Mouse (Mus musculus) hindbrain, embryonic 16.5 days (tissue): ENCODE measurements around the gene Susd6. TPM values are rescaled to one million over a fixed set of nuclear protein-coding genes. Genes with fewer than 3 reads are reported as not detected.

Experiments
- ATAC-seq: fragments of 200-750 bp; cut with Nextera tagmentation; 2 replicates; pipeline ENCODE4 v1.8.0; 2017; ENCODE audit warnings: moderate TSS enrichment, moderate library complexity
- H3K27ac ChIP-seq: fragments of 300-500 bp; sonication (generic); 2 replicates; pipeline ENCODE4 v1.5.1; 2014; ENCODE audit warnings: low read depth, mild to moderate bottlenecking, control low read depth, low read length, moderate library complexity
- H3K27me3 ChIP-seq: fragments of 300-500 bp; sonication (generic); replicated peaks from 2 replicates; pipeline ENCODE4 v1.6.1; 2014; ENCODE audit warnings: low read length; ENCODE audit not compliant: control insufficient read depth, insufficient read depth
- H3K36me3 ChIP-seq: fragments of 300-500 bp; sonication (generic); 2 replicates; pipeline ENCODE4 v1.6.1; 2014; ENCODE audit warnings: mild to moderate bottlenecking, low read length, moderate library complexity, mixed read lengths; ENCODE audit not compliant: control insufficient read depth, insufficient read depth
- H3K4me1 ChIP-seq: fragments of 300-500 bp; sonication (generic); 2 replicates; pipeline ENCODE4 v1.6.1; 2014; ENCODE audit warnings: low read depth, low read length; ENCODE audit not compliant: control insufficient read depth, insufficient read depth
- H3K4me2 ChIP-seq: fragments of 300-500 bp; sonication (generic); 2 replicates; pipeline ENCODE4 v1.6.1; 2014; ENCODE audit warnings: mild to moderate bottlenecking, low read length, control low read depth, moderate library complexity
- H3K4me3 ChIP-seq: fragments of 300-500 bp; sonication (generic); 2 replicates; pipeline ENCODE4 v1.5.1; 2014; ENCODE audit warnings: mild to moderate bottlenecking, low read length, control low read depth, moderate library complexity
- H3K9ac ChIP-seq: fragments of 300-500 bp; sonication (generic); 2 replicates; pipeline ENCODE4 v1.6.1; 2014; ENCODE audit warnings: low read depth, mild to moderate bottlenecking, control low read depth, low read length, moderate library complexity
- H3K9me3 ChIP-seq: fragments of 300-500 bp; sonication (generic); 2 replicates; pipeline ENCODE4 v1.6.1; 2014; ENCODE audit warnings: mild to moderate bottlenecking, low read length, moderate library complexity; ENCODE audit not compliant: control insufficient read depth
- WGBS: fragments of 180-500 bp; shearing (Covaris S2); extraction: QIAGEN DNeasy Blood & Tissue Kit; methylation state at CpG from one replicate; pipeline ENCODE4 v1.1.7; 2014; 5-methylcytosine and 5-hydroxymethylcytosine counted together
- polyA plus RNA-seq: library from polyadenylated mRNA; unstranded; fragments of >200 nt; fragmentation: Nextera tagmentation; extraction: Ambion mirVana; gene quantifications from 2 replicates; pipeline ENCODE4 v1.2.1, GENCODE M21; 2015

Susd6 gene
- polyA plus RNA-seq, 1 experiment from 2014 or later = 9.9 TPM

GRCm38 (mm10) chr12:80852001-80852400 lies 61.7 kb downstream of the Susd6 start:
- Histone ChIP-seq H3K4me3 (no peak overlapping the region), H3K9me3 (no peaks in the 10 kb centered on the region)
- 94% methylated on average over 1 of the region's 1 CpGs for WGBS

GRCm38 (mm10) chr12:80853737-80854136 lies 63.4 kb downstream of the Susd6 start:
- Histone ChIP-seq H3K36me3 (no peaks in the 10 kb centered on the region), H3K4me3 (no peak overlapping the region), H3K4me2 (no peak overlapping the region), H3K9me3 (no peaks in the 10 kb centered on the region), H3K4me1 (peaks cover 5% of the 10 kb centered on the region), H3K27me3 (no peaks in the 10 kb centered on the region), H3K9ac (no peak overlapping the region), H3K27ac (peak overlapping the region; percentile 44; the same call in 1 of the 2 replicates)
- WGBS = 49% methylated on average over 3 of the region's 3 CpGs
- ATAC-seq = no peak

More at GRCm38 (mm10) chr12:80852001-80852400, 61.7 kb downstream of the Susd6 start:
- Histone ChIP-seq H3K4me2 (no peak overlapping the region), H3K36me3 (no peaks in the 10 kb centered on the region), H3K27me3 (no peaks in the 10 kb centered on the region), H3K27ac (no peak overlapping the region), H3K4me1 (peaks cover 2% of the 10 kb centered on the region), H3K9ac (no peak overlapping the region)
- ATAC-seq = no peak

GRCm38 (mm10) chr12:80854671-80855070 lies 64.4 kb downstream of the Susd6 start:
- Histone ChIP-seq H3K36me3 (no peaks in the 10 kb centered on the region), H3K9me3 (no peaks in the 10 kb centered on the region), H3K9ac (no peak overlapping the region), H3K27ac (no peak overlapping the region), H3K4me3 (no peak overlapping the region), H3K27me3 (no peaks in the 10 kb centered on the region), H3K4me1 (peaks cover 5% of the 10 kb centered on the region), H3K4me2 (no peak overlapping the region)
- 97% methylated on average over 4 of the region's 4 CpGs for WGBS
- ATAC-seq = no peak

GRCm38 (mm10) chr12:80855100-80855499 lies 64.8 kb downstream of the Susd6 start:
- Histone ChIP-seq H3K9ac (no peak overlapping the region), H3K9me3 (no peaks in the 10 kb centered on the region), H3K4me1 (peaks cover 5% of the 10 kb centered on the region), H3K27ac (no peak overlapping the region), H3K4me2 (no peak overlapping the region), H3K27me3 (no peaks in the 10 kb centered on the region), H3K4me3 (no peak overlapping the region), H3K36me3 (no peaks in the 10 kb centered on the region)
- no peak for ATAC-seq
- 75% methylated on average over 2 of the region's 2 CpGs for WGBS

- H3K36me3 ChIP-seq = no peaks in the 10 kb centered on the region
- no peak overlapping the region for H3K4me2 ChIP-seq
- 15% methylated on average over 1 of the region's 1 CpGs for WGBS
- no peak overlapping the region for H3K9ac ChIP-seq
- H3K4me3 ChIP-seq = no peak overlapping the region
- ATAC-seq = no peak
- no peaks in the 10 kb centered on the region for H3K27me3 ChIP-seq
- H3K4me1 ChIP-seq = peaks cover 5% of the 10 kb centered on the region
- no peaks in the 10 kb centered on the region for H3K9me3 ChIP-seq
- H3K27ac ChIP-seq = no peak overlapping the region
Observed at GRCm38 (mm10) chr12:80855581-80855980, 65.3 kb downstream of the Susd6 start.

GRCm38 (mm10) chr12:80857636-80858293 lies 67.5 kb downstream of the Susd6 start:
- Histone ChIP-seq H3K27me3 (no peaks in the 10 kb centered on the region), H3K4me2 (no peak overlapping the region), H3K4me1 (peaks cover 10% of the 10 kb centered on the region), H3K4me3 (no peak overlapping the region), H3K9ac (no peak overlapping the region), H3K36me3 (no peaks in the 10 kb centered on the region), H3K9me3 (no peaks in the 10 kb centered on the region), H3K27ac (no peak overlapping the region)
- no peak for ATAC-seq
- WGBS = 37% methylated on average over 3 of the region's 3 CpGs

- no peak overlapping the region for H3K4me3 ChIP-seq
- no peak for ATAC-seq
- no peak overlapping the region for H3K4me2 ChIP-seq
- H3K4me1 ChIP-seq = peaks cover 10% of the 10 kb centered on the region
- H3K27ac ChIP-seq = no peak overlapping the region
- no peaks in the 10 kb centered on the region for H3K36me3 ChIP-seq
- WGBS = 23% methylated on average over 2 of the region's 2 CpGs
- no peaks in the 10 kb centered on the region for H3K9me3 ChIP-seq
- no peak overlapping the region for H3K9ac ChIP-seq
- H3K27me3 ChIP-seq = no peaks in the 10 kb centered on the region
Observed at GRCm38 (mm10) chr12:80858307-80858706, 68.0 kb downstream of the Susd6 start.

- Histone ChIP-seq H3K4me1 (peaks cover 10% of the 10 kb centered on the region), H3K9ac (no peak overlapping the region), H3K4me2 (no peak overlapping the region), H3K27me3 (no peaks in the 10 kb centered on the region), H3K9me3 (no peaks in the 10 kb centered on the region), H3K36me3 (no peaks in the 10 kb centered on the region), H3K27ac (no peak overlapping the region), H3K4me3 (no peak overlapping the region)
- 8% methylated on average over 1 of the region's 1 CpGs for WGBS
- ATAC-seq = no peak; the same call in 1 of the 2 replicates
Observed at GRCm38 (mm10) chr12:80861916-80862315, 71.6 kb downstream of the Susd6 start.

GRCm38 (mm10) chr12:80863370-80863769 lies 73.1 kb downstream of the Susd6 start:
- Histone ChIP-seq H3K4me1 (peaks cover 8% of the 10 kb centered on the region), H3K27me3 (no peaks in the 10 kb centered on the region), H3K36me3 (no peaks in the 10 kb centered on the region), H3K9me3 (no peaks in the 10 kb centered on the region), H3K27ac (no peak overlapping the region), H3K9ac (no peak overlapping the region), H3K4me3 (no peak overlapping the region), H3K4me2 (no peak overlapping the region)
- ATAC-seq = no peak
- 66% methylated on average over 2 of the region's 2 CpGs for WGBS
